ENCODE assay signal across 9 mouse cellular contexts in genomic region chr10:39486501-39487450, GRCm38 (mm10).
DNase-seq lines count a peak whose midpoint lies in the region; ATAC-seq and TF ChIP-seq lines count a peak whose summit lies in the region.
"Had no signal": no experiment of that assay in that cellular context is flagged by ENCODE, and none has a peak within 500 bp of the region (broad histone marks: within the 10 kb centered on the region; RNA-seq: fewer than 3 reads in every experiment).

No protein-coding gene starts in this region.

- no peak for TF ChIP-seq POLR2A in heart, adult 2 months (IDR thresholded peaks at IDR 0.05; ENCODE audit: insufficient read depth, low read depth, low read length)
- no peak for TF ChIP-seq POLR2A in spleen, adult 2 months (IDR thresholded peaks at IDR 0.05; ENCODE audit: low read depth, low read length)
- no peak for TF ChIP-seq POLR2A in olfactory bulb, adult 2 months (IDR thresholded peaks at IDR 0.05; ENCODE audit: insufficient read depth, low read depth, low read length)

- H3K9ac ChIP-seq in heart, embryonic 13.5 days, result 0 out of 2 replicates have a peak overlapping the region, but pooled peaks have one; percentile 6
- H3K9ac ChIP-seq in heart, adult 2 months (ENCODE audit: low read depth, low read length), result no peak overlapping the region
- no peak overlapping the region for H3K9ac ChIP-seq in hindbrain, embryonic 13.5 days

- 42% methylated on average over 11 of the region's 11 CpGs for WGBS in heart, embryonic 13.5 days
- WGBS in heart, adult 2 months, result 44% methylated on average over 11 of the region's 11 CpGs
- WGBS in spleen, adult 2 months, result 64% methylated on average over 11 of the region's 11 CpGs
- 47% methylated on average over 11 of the region's 11 CpGs for WGBS in hindbrain, embryonic 13.5 days
- WGBS in olfactory bulb, adult 2 months, result 29% methylated on average over 11 of the region's 11 CpGs

- intact Hi-C loops in heart, adult 2 months (cut with DNase I), result no loop called here

- TF ChIP-seq EP300 in heart, adult 2 months (IDR thresholded peaks at IDR 0.05; ENCODE audit: insufficient read depth, low read depth, low read length), result no peak

- 0 out of 2 replicates have a peak, but pooled peaks cover 1% of the 10 kb centered on the region for H3K79me2 ChIP-seq in heart, adult 2 months (replicated peaks; ENCODE audit: control insufficient read depth, insufficient read depth, low read length)

- peak overlapping the region; percentile 26; the same call in 1 of the 2 replicates for H3K27ac ChIP-seq in heart, embryonic 13.5 days (replicated peaks)
- no peak overlapping the region for H3K27ac ChIP-seq in heart, adult 2 months
- peak overlapping the region; percentile 67 for H3K27ac ChIP-seq in spleen, adult 2 months (ENCODE audit: insufficient read depth, low read length)
- H3K27ac ChIP-seq in hindbrain, embryonic 13.5 days, result peak overlapping the region; percentile 50
- H3K27ac ChIP-seq in olfactory bulb, adult 2 months (ENCODE audit: insufficient read depth, low read depth, low read length), result peak overlapping the region; percentile 46

- H3K27me3 ChIP-seq in heart, embryonic 13.5 days (replicated peaks), result no peaks in the 10 kb centered on the region
- H3K27me3 ChIP-seq in heart, adult 2 months (ENCODE audit: control insufficient read depth, insufficient read depth, low read length), result no peaks in the 10 kb centered on the region
- H3K27me3 ChIP-seq in spleen, adult 2 months (ENCODE audit: control insufficient read depth, insufficient read depth, low read length), result no peaks in the 10 kb centered on the region
- no peaks in the 10 kb centered on the region for H3K27me3 ChIP-seq in hindbrain, embryonic 13.5 days

- H3K9me3 ChIP-seq in heart, embryonic 13.5 days, result peaks cover 5% of the 10 kb centered on the region
- no peaks in the 10 kb centered on the region for H3K9me3 ChIP-seq in hindbrain, embryonic 13.5 days

- TF ChIP-seq CTCF in heart, adult 2 months (IDR thresholded peaks at IDR 0.05), result no peak
- TF ChIP-seq CTCF in spleen, adult 2 months (IDR thresholded peaks at IDR 0.05; ENCODE audit: extremely low read depth, insufficient read depth, insufficient read length, insufficient replicate concordance), result no peak
- TF ChIP-seq CTCF in olfactory bulb, adult 2 months (IDR thresholded peaks at IDR 0.05; ENCODE audit: insufficient read depth, low read depth, low read length), result no peak

- no peak for DNase-seq in heart, adult 2 months
- no peak for DNase-seq in spleen, adult 2 months (ENCODE audit: low read depth in 1 of 2, low spot score in 2 of 2)
- DNase-seq in spleen, postnatal 14 days (ENCODE audit: low spot score in 2 of 2), result no peak
- no peak for DNase-seq in MN1 (ENCODE audit: low spot score)
- DNase-seq in c-Kit-positive CD71-positive TER-119-positive erythroid progenitor cells, embryonic 14.5 days (ENCODE audit: low spot score), result no peak
- DNase-seq: gastrocnemius, postnatal 10 days had no signal

- no peak overlapping the region for H3K4me3 ChIP-seq in heart, embryonic 13.5 days
- no peak overlapping the region for H3K4me3 ChIP-seq in heart, adult 2 months
- H3K4me3 ChIP-seq in spleen, adult 2 months (ENCODE audit: extremely low read depth, insufficient read depth, insufficient read length), result no peak overlapping the region
- no peak overlapping the region for H3K4me3 ChIP-seq in hindbrain, embryonic 13.5 days
- H3K4me3 ChIP-seq in olfactory bulb, adult 2 months (ENCODE audit: insufficient read depth, low read depth, low read length), result no peak overlapping the region

- H3K4me1 ChIP-seq in heart, embryonic 13.5 days, result peaks cover 60% of the 10 kb centered on the region
- peaks cover 18% of the 10 kb centered on the region for H3K4me1 ChIP-seq in heart, adult 2 months (ENCODE audit: control insufficient read depth, insufficient read depth, low read length)
- H3K4me1 ChIP-seq in spleen, adult 2 months (ENCODE audit: control insufficient read depth, insufficient read depth, insufficient read length), result peaks cover 34% of the 10 kb centered on the region
- peaks cover 76% of the 10 kb centered on the region for H3K4me1 ChIP-seq in hindbrain, embryonic 13.5 days (replicated peaks)
- H3K4me1 ChIP-seq in olfactory bulb, adult 2 months (ENCODE audit: control insufficient read depth, insufficient read depth, low read length), result peaks cover 37% of the 10 kb centered on the region

- no peak overlapping the region for H3K4me2 ChIP-seq in heart, embryonic 13.5 days
- no peak overlapping the region for H3K4me2 ChIP-seq in hindbrain, embryonic 13.5 days

- no peak for ATAC-seq in heart, embryonic 13.5 days (ENCODE audit: extremely low read depth, insufficient number of reproducible peaks, low FRiP score, low TSS enrichment)
- no peak for ATAC-seq in hindbrain, embryonic 13.5 days (ENCODE audit: low FRiP score)

- H3K36me3 ChIP-seq in heart, embryonic 13.5 days, result peaks cover 13% of the 10 kb centered on the region
- H3K36me3 ChIP-seq in heart, adult 2 months (ENCODE audit: control insufficient read depth, insufficient read depth, low read length), result no peaks in the 10 kb centered on the region
- H3K36me3 ChIP-seq in spleen, adult 2 months (ENCODE audit: control insufficient read depth, insufficient read depth, low read length), result no peaks in the 10 kb centered on the region
- H3K36me3 ChIP-seq in hindbrain, embryonic 13.5 days, result peaks cover 5% of the 10 kb centered on the region; the same call in 1 of the 2 replicates
